Mouse (Mus musculus) liver, embryonic 11.5 days (tissue): ENCODE measurements around the gene Gprc6a. TPM values are rescaled to one million over a fixed set of nuclear protein-coding genes. Genes with fewer than 3 reads are reported as not detected.

Experiments
- ATAC-seq: fragments of 200-750 bp; cut with Nextera tagmentation; replicated peaks from 2 replicates; pipeline ENCODE4 v1.8.0; 2017; ENCODE audit warnings: moderate number of reproducible peaks, mild to moderate bottlenecking, moderate TSS enrichment, moderate library complexity; ENCODE audit not compliant: low FRiP score
- DNase-seq: peaks from one replicate; pipeline ENCODE4 v3.0.0-alpha.2; 2017; ENCODE audit warnings: low spot score
- H3K27ac ChIP-seq: fragments of 300-500 bp; sonication (generic); 2 replicates; pipeline ENCODE4 v1.5.1; 2014; ENCODE audit warnings: mild to moderate bottlenecking, low read depth, low read length, control low read depth
- H3K27me3 ChIP-seq: fragments of 300-500 bp; sonication (generic); replicated peaks from 2 replicates; pipeline ENCODE4 v1.6.1; 2014; ENCODE audit warnings: low read length, mixed read lengths; ENCODE audit not compliant: control insufficient read depth, insufficient read depth
- H3K36me3 ChIP-seq: fragments of 300-500 bp; sonication (generic); 2 replicates; pipeline ENCODE4 v1.6.1; 2014; ENCODE audit warnings: mild to moderate bottlenecking, low read length, moderate library complexity, mixed read lengths; ENCODE audit not compliant: control insufficient read depth, insufficient read depth
- H3K4me1 ChIP-seq: fragments of 300-500 bp; sonication (generic); replicated peaks from 2 replicates; pipeline ENCODE4 v1.6.1; 2014; ENCODE audit warnings: low read length, mixed read lengths; ENCODE audit not compliant: control insufficient read depth, insufficient read depth
- H3K4me2 ChIP-seq: fragments of 300-500 bp; sonication (generic); 2 replicates; pipeline ENCODE4 v1.6.1; 2014; ENCODE audit warnings: mild to moderate bottlenecking, control low read depth, moderate library complexity
- H3K4me3 ChIP-seq: fragments of 300-500 bp; sonication (generic); 2 replicates; pipeline ENCODE4 v1.5.1; 2014; ENCODE audit warnings: low read depth, low read length, control low read depth
- H3K9ac ChIP-seq: fragments of 300-500 bp; sonication (generic); 2 replicates; pipeline ENCODE4 v1.6.1; 2014; ENCODE audit warnings: low read depth, low read length, control low read depth
- H3K9me3 ChIP-seq: fragments of 300-500 bp; sonication (generic); 2 replicates; pipeline ENCODE4 v1.6.1; 2016; ENCODE audit warnings: low read length, inconsistent platforms, mixed read lengths; ENCODE audit not compliant: control insufficient read depth
- WGBS: fragments of 180-500 bp; shearing (Covaris S2); extraction: QIAGEN DNeasy Blood & Tissue Kit; methylation state at CpG from one replicate; pipeline ENCODE4 v1.1.7; 2014; 5-methylcytosine and 5-hydroxymethylcytosine counted together
- polyA plus RNA-seq: library from polyadenylated mRNA; unstranded; fragments of >200 nt; fragmentation: Nextera tagmentation; extraction: Ambion mirVana; gene quantifications from 2 replicates; pipeline ENCODE4 v1.2.1, GENCODE M21; 2014

Gene Gprc6a
- polyA plus RNA-seq: not detected in 2 replicates

GRCm38 (mm10) chr10:51631411-51632136 is at the start of gene Gprc6a:
Gprc6a (minus strand) TSS chr10:51631461.
- no peaks in the 10 kb centered on the region for H3K9me3 ChIP-seq
- no peak within 1 kb of the TSS for H3K27ac ChIP-seq
- no peaks in the 10 kb centered on the region for H3K4me1 ChIP-seq
- H3K9ac ChIP-seq: no peak within 1 kb of the TSS
- no peak for ATAC-seq
- H3K36me3 ChIP-seq: no peaks in the 10 kb centered on the region
- WGBS: 74% methylated on average over 8 of the region's 8 CpGs
- H3K27me3 ChIP-seq: no peaks in the 10 kb centered on the region
- DNase-seq: no peak
- H3K4me2 ChIP-seq: no peak within 1 kb of the TSS
- H3K4me3 ChIP-seq: no peak within 1 kb of the TSS

GRCm38 (mm10) chr10:51678251-51678639 is 47.0 kb upstream of the Gprc6a start:
- ATAC-seq (no peak), DNase-seq (no peak)
- Histone ChIP-seq H3K4me1 (no peaks in the 10 kb centered on the region), H3K9ac (no peak overlapping the region), H3K9me3 (no peaks in the 10 kb centered on the region), H3K27me3 (peaks cover 25% of the 10 kb centered on the region), H3K4me3 (no peak overlapping the region), H3K36me3 (no peaks in the 10 kb centered on the region), H3K27ac (no peak overlapping the region), H3K4me2 (peak overlapping the region; percentile 67)
- WGBS: 8% methylated on average over 10 of the region's 10 CpGs

- Histone ChIP-seq H3K36me3 (no peaks in the 10 kb centered on the region), H3K27me3 (peaks cover 25% of the 10 kb centered on the region), H3K4me2 (peak within 1 kb of the TSS; percentile 67), H3K27ac (no peak within 1 kb of the TSS), H3K9me3 (no peaks in the 10 kb centered on the region), H3K4me3 (peak within 1 kb of the TSS; percentile 42), H3K9ac (no peak within 1 kb of the TSS), H3K4me1 (no peaks in the 10 kb centered on the region)
- WGBS: 2% methylated on average over 38 of the region's 38 CpGs
- DNase-seq (peak; percentile 45), ATAC-seq (peak; percentile 47; the same call in 1 of the 2 replicates)
Observed at GRCm38 (mm10) chr10:51677548-51678250, 46.4 kb upstream of the Gprc6a start, which contains the start of gene Rfx6. Rfx6 (plus strand) TSS chr10:51677756.

- DNase-seq (no peak), ATAC-seq (no peak; the same call in 1 of the 2 replicates)
- WGBS: 50% methylated on average over 1 of the region's 1 CpGs
Observed at GRCm38 (mm10) chr10:51672082-51672779, 41.0 kb upstream of the Gprc6a start.

GRCm38 (mm10) chr10:51671583-51671982 is 40.3 kb upstream of the Gprc6a start:
- Histone ChIP-seq H3K27me3 (peaks cover 5% of the 10 kb centered on the region), H3K36me3 (no peaks in the 10 kb centered on the region), H3K4me2 (no peak overlapping the region), H3K9ac (no peak overlapping the region), H3K4me1 (no peaks in the 10 kb centered on the region), H3K27ac (no peak overlapping the region), H3K9me3 (no peaks in the 10 kb centered on the region), H3K4me3 (no peak overlapping the region)
- ATAC-seq: no peak
- WGBS: 70% methylated on average over 4 of the region's 4 CpGs
- no peak for DNase-seq

More at GRCm38 (mm10) chr10:51672082-51672779, 41.0 kb upstream of the Gprc6a start:
- Histone ChIP-seq H3K4me1 (no peaks in the 10 kb centered on the region), H3K9me3 (no peaks in the 10 kb centered on the region), H3K36me3 (no peaks in the 10 kb centered on the region), H3K27me3 (peaks cover 11% of the 10 kb centered on the region), H3K4me2 (no peak overlapping the region), H3K9ac (no peak overlapping the region), H3K4me3 (no peak overlapping the region), H3K27ac (no peak overlapping the region)

GRCm38 (mm10) chr10:51669334-51669733 is 38.1 kb upstream of the Gprc6a start:
- no peak for DNase-seq
- Histone ChIP-seq H3K27me3 (no peaks in the 10 kb centered on the region), H3K9ac (no peak overlapping the region), H3K36me3 (no peaks in the 10 kb centered on the region), H3K4me1 (no peaks in the 10 kb centered on the region), H3K4me2 (no peak overlapping the region), H3K27ac (no peak overlapping the region), H3K4me3 (no peak overlapping the region), H3K9me3 (no peaks in the 10 kb centered on the region)
- no peak for ATAC-seq

GRCm38 (mm10) chr10:51657324-51657723 is 26.1 kb upstream of the Gprc6a start:
- H3K36me3 ChIP-seq: no peaks in the 10 kb centered on the region
- H3K9ac ChIP-seq: no peak overlapping the region
- no peaks in the 10 kb centered on the region for H3K27me3 ChIP-seq
- no peak overlapping the region for H3K4me2 ChIP-seq
- no peaks in the 10 kb centered on the region for H3K4me1 ChIP-seq
- 52% methylated on average over 1 of the region's 1 CpGs for WGBS
- DNase-seq (no peak), ATAC-seq (no peak)
- no peak overlapping the region for H3K4me3 ChIP-seq
- H3K27ac ChIP-seq: no peak overlapping the region
- H3K9me3 ChIP-seq: no peaks in the 10 kb centered on the region

GRCm38 (mm10) chr10:51649506-51650221 is 18.4 kb upstream of the Gprc6a start:
- Histone ChIP-seq H3K27ac (no peak overlapping the region), H3K4me1 (no peaks in the 10 kb centered on the region), H3K9ac (no peak overlapping the region), H3K4me2 (no peak overlapping the region), H3K36me3 (no peaks in the 10 kb centered on the region), H3K9me3 (no peaks in the 10 kb centered on the region), H3K27me3 (no peaks in the 10 kb centered on the region), H3K4me3 (no peak overlapping the region)
- 53% methylated on average over 3 of the region's 3 CpGs for WGBS
- DNase-seq (no peak), ATAC-seq (no peak)
